Comparison of ENCODE assay signal across 11 mouse cellular contexts in the genomic region with DNA sequence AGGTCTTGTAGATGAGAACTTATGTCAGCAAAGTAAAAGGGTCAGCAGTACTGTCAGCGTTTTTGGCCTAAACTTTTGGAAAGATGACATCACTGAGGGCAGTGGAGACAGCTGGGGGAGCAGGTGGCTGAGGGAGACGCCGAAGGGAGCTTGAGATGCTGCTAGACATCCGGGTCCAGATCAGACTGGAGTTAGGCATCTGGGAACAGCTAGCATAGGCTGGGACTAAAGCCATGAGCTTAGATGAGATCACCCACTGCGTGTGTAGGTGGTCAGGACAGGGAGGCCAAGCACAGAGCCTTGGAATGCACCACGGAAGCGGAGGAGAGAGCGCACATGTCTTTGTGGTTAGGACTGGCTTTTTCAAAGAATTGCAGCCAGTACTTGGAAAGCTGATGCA. TPM values are rescaled to one million over a fixed set of nuclear protein-coding genes. Genes with fewer than 3 reads are reported as not detected.
DNase-seq lines count a peak whose midpoint lies in the region; ATAC-seq lines count a peak whose summit lies in the region.
"Had no signal": no experiment of that assay in that cellular context is flagged by ENCODE, and none has a peak within 500 bp of the region (broad histone marks: within the 10 kb centered on the region; RNA-seq: fewer than 3 reads in every experiment).

No protein-coding gene starts in this region.

- no peak overlapping the region for H3K4me2 ChIP-seq in heart, embryonic 11.5 days
- H3K4me2 ChIP-seq: lung, embryonic 14.5 days had no signal

- no peak overlapping the region for H3K9ac ChIP-seq in heart, embryonic 11.5 days (ENCODE audit: low read depth, low read length)
- H3K9ac ChIP-seq: lung, embryonic 14.5 days had no signal

- no peaks in the 10 kb centered on the region for H3K4me1 ChIP-seq in heart, embryonic 11.5 days (ENCODE audit: control insufficient read depth, insufficient read depth, low read length)

- H3K27me3 ChIP-seq in heart, embryonic 11.5 days (ENCODE audit: control insufficient read depth, insufficient read depth, low read length), result no peaks in the 10 kb centered on the region

- H3K27ac ChIP-seq in heart, embryonic 11.5 days (ENCODE audit: low read depth, low read length), result no peak overlapping the region
- H3K27ac ChIP-seq: hindbrain, postnatal 0 days had no signal

- no peaks in the 10 kb centered on the region for H3K9me3 ChIP-seq in heart, embryonic 11.5 days (replicated peaks; ENCODE audit: control insufficient read depth, low read length)

- 78% methylated on average over 8 of the region's 8 CpGs for WGBS in heart, embryonic 11.5 days (ENCODE audit: insufficient replicate concordance)

- no peak for ATAC-seq in heart, embryonic 11.5 days (replicated peaks; ENCODE audit: insufficient number of reproducible peaks, low FRiP score, low TSS enrichment)
- ATAC-seq: hindbrain, postnatal 0 days had no signal

- peak; percentile 44 to 69 for DNase-seq in heart, adult 18-20 months
- DNase-seq in 3T3-L1 (ENCODE audit: low read depth, low spot score), result peak; percentile 92
- DNase-seq in gastrocnemius, adult 8-10 months (ENCODE audit: low spot score in 2 of 2), result peak; percentile 16 to 43
- peak; percentile 25 to 69 for DNase-seq in left cerebral cortex, adult 9 months (ENCODE audit: low spot score in 2 of 2)
- DNase-seq in retina, postnatal 1 day, result no peak
- no peak for DNase-seq in adrenal gland, postnatal 14 days
- no peak for DNase-seq in ovary, postnatal 36 days (ENCODE audit: low spot score)
- DNase-seq: adrenal gland, postnatal 10 days; lung, embryonic 14.5 days had no signal

- no peak overlapping the region for H3K4me3 ChIP-seq in heart, embryonic 11.5 days (ENCODE audit: low read depth, low read length)

- H3K36me3 ChIP-seq in heart, embryonic 11.5 days (ENCODE audit: control insufficient read depth, insufficient read depth, low read length), result no peaks in the 10 kb centered on the region

RNA-seq across cellular contexts. Expression of gene Dync2li1, which starts 41.2 kb away (rescaled TPM):
- 1 to 10 TPM; 2.9 to 3.2 TPM for total RNA-seq in heart, adult 18-20 months (2021)
- polyA plus RNA-seq in heart, embryonic 11.5 days (2014; fragmentation: Nextera tagmentation; extraction: Ambion mirVana), result 11.9 and 12.8 TPM in 2 replicates
- 1 to 10 TPM; 2.0 to 2.6 (median 2.3) TPM for total RNA-seq in gastrocnemius, adult 8-10 months (2022)
- 21.7 and 21.9 TPM in 2 replicates for total RNA-seq in adrenal gland, postnatal 14 days (2021)

Comparison
In these comparisons a context has a peak if more than half of its experiments do, and no peak if none do; other contexts are left out.
1. DNase-seq: peak in heart, adult 18-20 months (2 of 2), 3T3-L1 (single experiment), gastrocnemius, adult 8-10 months (2 of 2) and left cerebral cortex, adult 9 months (2 of 2); none in retina, postnatal 1 day (single experiment), adrenal gland, postnatal 14 days (single experiment) and ovary, postnatal 36 days (single experiment).